Mouse (Mus musculus) hindbrain, embryonic 13.5 days (tissue): ENCODE results near the gene Rps19. TPM values are rescaled to one million over a fixed set of nuclear protein-coding genes. Genes with fewer than 3 reads are reported as not detected.

Experiments
- ATAC-seq: fragments of 200-750 bp; cut with Nextera tagmentation; 2 replicates; pipeline ENCODE4 v1.8.0; 2017; ENCODE audit warnings: moderate TSS enrichment; ENCODE audit not compliant: low FRiP score
- H3K27ac ChIP-seq: fragments of 300-500 bp; sonication (generic); 2 replicates; pipeline ENCODE4 v1.5.1; 2015; ENCODE audit warnings: inconsistent platforms, mild to moderate bottlenecking, moderate library complexity
- H3K27me3 ChIP-seq: fragments of 300-500 bp; sonication (generic); 2 replicates; pipeline ENCODE4 v1.6.1; 2015; ENCODE audit warnings: mild to moderate bottlenecking, inconsistent platforms
- H3K36me3 ChIP-seq: fragments of 300-500 bp; sonication (generic); 2 replicates; pipeline ENCODE4 v1.6.1; 2015; ENCODE audit warnings: mild to moderate bottlenecking, inconsistent platforms
- H3K4me1 ChIP-seq: fragments of 300-500 bp; sonication (generic); replicated peaks from 2 replicates; pipeline ENCODE4 v1.6.1; 2015; ENCODE audit warnings: inconsistent platforms
- H3K4me2 ChIP-seq: fragments of 300-500 bp; sonication (generic); 2 replicates; pipeline ENCODE4 v1.6.1; 2015; ENCODE audit warnings: inconsistent platforms, mild to moderate bottlenecking, moderate library complexity
- H3K4me3 ChIP-seq: fragments of 300-500 bp; sonication (generic); 2 replicates; pipeline ENCODE4 v1.5.1; 2015; ENCODE audit warnings: mild to moderate bottlenecking, inconsistent platforms
- H3K9ac ChIP-seq: fragments of 300-500 bp; sonication (generic); 2 replicates; pipeline ENCODE4 v1.6.1; 2015; ENCODE audit warnings: mild to moderate bottlenecking, inconsistent platforms
- H3K9me3 ChIP-seq: fragments of 300-500 bp; sonication (generic); 2 replicates; pipeline ENCODE4 v1.6.1; 2016; ENCODE audit warnings: inconsistent platforms
- WGBS: fragments of 180-500 bp; shearing (Covaris S2); methylation state at CpG from one replicate; pipeline ENCODE4 v1.1.7; 2015; 5-methylcytosine and 5-hydroxymethylcytosine counted together
- polyA plus RNA-seq: library from polyadenylated mRNA; unstranded; fragments of >200 nt; fragmentation: Nextera tagmentation; extraction: Ambion mirVana; gene quantifications from 2 replicates; pipeline ENCODE4 v1.2.1, GENCODE M21; 2015

Rps19 gene
- polyA plus RNA-seq, 1 experiment from 2014 or later: 1,338 TPM

- H3K27me3 ChIP-seq: no peaks in the 10 kb centered on the region
- H3K9ac ChIP-seq: no peak overlapping the region
- H3K9me3 ChIP-seq: no peaks in the 10 kb centered on the region
- H3K36me3 ChIP-seq: peaks cover 54% of the 10 kb centered on the region
- ATAC-seq: no peak
- WGBS: 95% methylated on average over 14 of the region's 14 CpGs
- no peak overlapping the region for H3K4me3 ChIP-seq
- peaks cover 3% of the 10 kb centered on the region; the same call in 1 of the 2 replicates for H3K4me1 ChIP-seq
- no peak overlapping the region for H3K4me2 ChIP-seq
- no peak overlapping the region for H3K27ac ChIP-seq
Measured at GRCm38 (mm10) chr7:24912480-24912879, 28.3 kb downstream of the Rps19 start.

- Histone ChIP-seq H3K27me3 (no peaks in the 10 kb centered on the region), H3K36me3 (peaks cover 76% of the 10 kb centered on the region), H3K27ac (no peak overlapping the region), H3K9ac (no peak overlapping the region), H3K9me3 (no peaks in the 10 kb centered on the region), H3K4me2 (no peak overlapping the region), H3K4me1 (no peaks in the 10 kb centered on the region), H3K4me3 (no peak overlapping the region)
- WGBS: 93% methylated on average over 20 of the region's 20 CpGs
- peak; percentile 32; the same call in 1 of the 2 replicates for ATAC-seq
Measured at GRCm38 (mm10) chr7:24918763-24919323, 34.7 kb downstream of the Rps19 start.

- Histone ChIP-seq H3K27ac (no peak overlapping the region), H3K9ac (no peak overlapping the region), H3K9me3 (no peaks in the 10 kb centered on the region), H3K4me3 (no peak overlapping the region), H3K27me3 (no peaks in the 10 kb centered on the region), H3K4me1 (no peaks in the 10 kb centered on the region), H3K36me3 (peaks cover 85% of the 10 kb centered on the region), H3K4me2 (no peak overlapping the region)
- 85% methylated on average over 9 of the region's 9 CpGs for whole genome bisulfite sequencing
- no peak for ATAC-seq
Measured at GRCm38 (mm10) chr7:24919728-24920127, 35.6 kb downstream of the Rps19 start.

- Histone ChIP-seq H3K36me3 (peaks cover 21% of the 10 kb centered on the region), H3K27ac (no peak overlapping the region), H3K27me3 (peaks cover 81% of the 10 kb centered on the region), H3K4me2 (no peak overlapping the region), H3K9ac (no peak overlapping the region), H3K4me1 (peaks cover 41% of the 10 kb centered on the region), H3K4me3 (no peak overlapping the region), H3K9me3 (no peaks in the 10 kb centered on the region)
- 35% methylated on average over 6 of the region's 6 CpGs for WGBS
- ATAC-seq: no peak
Measured at GRCm38 (mm10) chr7:24930475-24930874, 46.3 kb downstream of the Rps19 start.

- Histone ChIP-seq H3K27me3 (peaks cover 93% of the 10 kb centered on the region), H3K4me3 (peak overlapping the region; percentile 5; the same call in 1 of the 2 replicates), H3K36me3 (peaks cover 10% of the 10 kb centered on the region), H3K4me1 (peaks cover 41% of the 10 kb centered on the region), H3K27ac (no peak overlapping the region), H3K4me2 (peak overlapping the region; percentile 25; the same call in 1 of the 2 replicates), H3K9me3 (no peaks in the 10 kb centered on the region), H3K9ac (no peak overlapping the region; the same call in 1 of the 2 replicates)
- 0% methylated on average over 15 of the region's 15 CpGs for WGBS
- ATAC-seq: no peak
Measured at GRCm38 (mm10) chr7:24931651-24932050, 47.5 kb downstream of the Rps19 start.

Other genes with a start within 250 kb of the Rps19 start
- not detected in 2 replicates for gene Lypd3, start 247.8 kb upstream of the Rps19 start, polyA plus RNA-seq
- gene Tex101, start 207.7 kb upstream of the Rps19 start, polyA plus RNA-seq: not detected in 2 replicates
- not detected in 2 replicates for gene BC049730, start 175.1 kb upstream of the Rps19 start, polyA plus RNA-seq
- gene Gm4763, start 157.5 kb upstream of the Rps19 start, polyA plus RNA-seq: not detected in 2 replicates
- 0.17 TPM in 1 of 2 replicates, not detected in the other for gene Cd177, start 124.1 kb upstream of the Rps19 start, polyA plus RNA-seq
- gene Ceacam10, start 107.2 kb upstream of the Rps19 start, polyA plus RNA-seq: 0.31 TPM in 1 of 2 replicates, not detected in the other
- 36.3 and 38.4 TPM in 2 replicates for gene Gm9844, start 22.2 kb upstream of the Rps19 start, polyA plus RNA-seq
- gene Lypd4, start 14.4 kb upstream of the Rps19 start, polyA plus RNA-seq: not detected in 2 replicates
- 0.19 and 0.26 TPM in 2 replicates for gene Dmrtc2, start 14.3 kb upstream of the Rps19 start, polyA plus RNA-seq
- 0.35 and 0.38 TPM in 2 replicates for gene Cd79a, start 13.0 kb downstream of the Rps19 start, polyA plus RNA-seq
- gene Arhgef1, start 18.5 kb downstream of the Rps19 start, polyA plus RNA-seq: 56.0 and 56.4 TPM in 2 replicates
- gene Gm4881, start 60.1 kb downstream of the Rps19 start, polyA plus RNA-seq: 5.1 and 5.8 TPM in 2 replicates
- gene Rabac1, start 88.4 kb downstream of the Rps19 start, polyA plus RNA-seq: 220 and 226 TPM in 2 replicates
- gene Atp1a3, start 121.6 kb downstream of the Rps19 start, polyA plus RNA-seq: 253 and 258 TPM in 2 replicates
- gene Grik5, start 188.0 kb downstream of the Rps19 start, polyA plus RNA-seq: 16.1 and 18.0 TPM in 2 replicates
- gene Zfp574, start 188.2 kb downstream of the Rps19 start, polyA plus RNA-seq: 33.8 and 34.0 TPM in 2 replicates